Mouse (Mus musculus): ENCODE data around the gene Upf1.

DNA sequence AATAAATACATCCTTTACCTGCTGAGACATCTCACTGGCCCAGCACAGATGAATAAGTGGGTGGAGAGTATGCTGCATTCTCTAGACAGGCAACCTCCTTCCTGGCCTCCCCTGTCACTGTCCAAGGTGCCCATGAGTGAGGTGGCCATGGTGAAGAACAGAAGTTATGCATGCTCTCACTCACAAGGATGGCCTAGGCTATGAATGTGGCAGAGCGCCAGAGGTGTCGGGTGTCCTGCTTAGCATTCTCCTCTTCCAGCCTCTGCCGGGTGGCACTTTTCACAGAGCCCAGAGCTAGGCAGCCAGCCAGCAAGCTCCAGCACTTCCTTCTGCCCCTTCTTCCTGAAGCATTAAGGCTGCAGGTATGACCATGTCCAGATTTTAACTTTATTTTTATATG, 6.3 kb upstream of the Upf1 start:
- TF ChIP-seq CTCF (IDR thresholded peaks at IDR 0.05; ENCODE audit: low read depth, low read length) (no peak), POLR2A (IDR thresholded peaks at IDR 0.05; ENCODE audit: insufficient read depth, low read length) (no peak), EP300 (IDR thresholded peaks at IDR 0.05; ENCODE audit: insufficient read depth, low read depth, low read length) (no peak)

Data from ES-Bruce4 (cell line).